Comparison of ENCODE assay signal across 10 mouse cellular contexts in the genomic region with DNA sequence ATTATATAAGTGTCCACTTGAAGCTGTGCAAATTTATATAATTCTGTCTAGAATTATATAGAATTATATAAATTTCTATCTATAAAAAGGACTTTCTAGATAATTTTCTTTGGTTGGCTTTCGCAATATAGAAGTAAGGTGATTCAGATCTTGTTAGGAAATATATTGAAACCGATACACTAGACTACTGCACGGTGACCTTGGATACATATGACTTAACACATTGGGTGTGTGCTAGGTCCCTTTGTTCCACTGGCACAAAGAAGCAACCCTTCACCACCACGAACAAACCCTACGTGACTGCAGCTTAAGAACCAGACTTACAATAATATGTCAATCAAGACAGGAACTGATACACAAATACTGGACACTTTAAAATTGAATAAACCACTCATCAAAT. TPM values are rescaled to one million over a fixed set of nuclear protein-coding genes. Genes with fewer than 3 reads are reported as not detected.
A peak's percentile ranks its signal among the peaks of the same experiment; 100 is the strongest.
DNase-seq lines count a peak whose midpoint lies in the region; ATAC-seq lines count a peak whose summit lies in the region.
"Had no signal": no experiment of that assay in that cellular context is flagged by ENCODE, and none has a peak within 500 bp of the region (broad histone marks: within the 10 kb centered on the region; RNA-seq: fewer than 3 reads in every experiment).

No protein-coding gene starts in this region.

- DNase-seq in forebrain, embryonic 10.5 days (ENCODE audit: extremely low spot score, low spot score) = no peak
- DNase-seq in liver = no peak
- DNase-seq in limb, embryonic 10.5 days (ENCODE audit: low spot score) = no peak
- DNase-seq in cerebellum, adult 9-11 months = no peak

- no peak overlapping the region for H3K9ac ChIP-seq in forebrain, embryonic 12.5 days
- H3K9ac ChIP-seq in liver, embryonic 12.5 days = no peak overlapping the region
- H3K9ac ChIP-seq in stomach, embryonic 15.5 days = no peak overlapping the region

- H3K27me3 ChIP-seq in forebrain, embryonic 10.5 days (ENCODE audit: poor library complexity, severe bottlenecking) = peaks cover 75% of the 10 kb centered on the region
- H3K27me3 ChIP-seq in forebrain, embryonic 12.5 days = peaks cover 64% of the 10 kb centered on the region
- peaks cover 64% of the 10 kb centered on the region for H3K27me3 ChIP-seq in liver, embryonic 12.5 days (replicated peaks)
- H3K27me3 ChIP-seq in limb, embryonic 10.5 days (ENCODE audit: low read depth, poor library complexity, severe bottlenecking) = peaks cover 41% of the 10 kb centered on the region
- peaks cover 3% of the 10 kb centered on the region; the same call in 1 of the 2 replicates for H3K27me3 ChIP-seq in stomach, embryonic 15.5 days (replicated peaks)

- peak overlapping the region; percentile 62; the same call in 1 of the 2 replicates for H3K4me3 ChIP-seq in forebrain, embryonic 10.5 days
- H3K4me3 ChIP-seq in forebrain, embryonic 12.5 days (replicated peaks) = no peak overlapping the region
- H3K4me3 ChIP-seq in liver, embryonic 12.5 days = no peak overlapping the region
- peak overlapping the region; percentile 63; the same call in 1 of the 2 replicates for H3K4me3 ChIP-seq in limb, embryonic 10.5 days
- no peak overlapping the region for H3K4me3 ChIP-seq in stomach, embryonic 15.5 days (replicated peaks)

- no peaks in the 10 kb centered on the region for H3K9me3 ChIP-seq in forebrain, embryonic 10.5 days
- H3K9me3 ChIP-seq in forebrain, embryonic 12.5 days = no peaks in the 10 kb centered on the region
- no peaks in the 10 kb centered on the region for H3K9me3 ChIP-seq in liver, embryonic 12.5 days (replicated peaks)
- H3K9me3 ChIP-seq in limb, embryonic 10.5 days (replicated peaks) = no peaks in the 10 kb centered on the region
- no peaks in the 10 kb centered on the region for H3K9me3 ChIP-seq in stomach, embryonic 15.5 days

- no peaks in the 10 kb centered on the region for H3K36me3 ChIP-seq in forebrain, embryonic 10.5 days (replicated peaks)
- H3K36me3 ChIP-seq in forebrain, embryonic 12.5 days (replicated peaks) = no peaks in the 10 kb centered on the region
- H3K36me3 ChIP-seq in liver, embryonic 12.5 days = no peaks in the 10 kb centered on the region
- no peaks in the 10 kb centered on the region for H3K36me3 ChIP-seq in limb, embryonic 10.5 days
- H3K36me3 ChIP-seq in stomach, embryonic 15.5 days = no peaks in the 10 kb centered on the region

- H3K4me2 ChIP-seq in forebrain, embryonic 12.5 days = no peak overlapping the region
- 0 out of 2 replicates have a peak overlapping the region, but pooled peaks have one; percentile 94 for H3K4me2 ChIP-seq in liver, embryonic 12.5 days
- peak overlapping the region; percentile 97; the same call in 1 of the 2 replicates for H3K4me2 ChIP-seq in stomach, embryonic 15.5 days

- peaks cover 18% of the 10 kb centered on the region for H3K4me1 ChIP-seq in forebrain, embryonic 10.5 days
- H3K4me1 ChIP-seq in forebrain, embryonic 12.5 days = peaks cover 15% of the 10 kb centered on the region
- peaks cover 16% of the 10 kb centered on the region for H3K4me1 ChIP-seq in liver, embryonic 12.5 days
- peaks cover 10% of the 10 kb centered on the region for H3K4me1 ChIP-seq in limb, embryonic 10.5 days
- 0 out of 2 replicates have a peak, but pooled peaks cover 6% of the 10 kb centered on the region for H3K4me1 ChIP-seq in stomach, embryonic 15.5 days

- H3K27ac ChIP-seq in forebrain, embryonic 10.5 days = no peak overlapping the region
- H3K27ac ChIP-seq in forebrain, embryonic 12.5 days = no peak overlapping the region
- H3K27ac ChIP-seq in liver, embryonic 12.5 days = no peak overlapping the region
- H3K27ac ChIP-seq in limb, embryonic 10.5 days = no peak overlapping the region
- H3K27ac ChIP-seq in stomach, embryonic 15.5 days = no peak overlapping the region

- WGBS in forebrain, embryonic 10.5 days = 58% methylated on average over 5 of the region's 5 CpGs
- WGBS in forebrain, embryonic 12.5 days = 52% methylated on average over 5 of the region's 5 CpGs
- WGBS in liver, embryonic 12.5 days (ENCODE audit: insufficient replicate concordance) = 47% methylated on average over 5 of the region's 5 CpGs
- 62% methylated on average over 5 of the region's 5 CpGs for WGBS in limb, embryonic 10.5 days
- 51% methylated on average over 5 of the region's 5 CpGs for WGBS in stomach, embryonic 15.5 days

- no peak for ATAC-seq in forebrain, embryonic 12.5 days (ENCODE audit: low FRiP score)
- no peak for ATAC-seq in liver, embryonic 12.5 days
- ATAC-seq in stomach, embryonic 15.5 days (ENCODE audit: insufficient read depth, low FRiP score, low read depth) = no peak
- ATAC-seq in frontal cortex, adult (ENCODE audit: low TSS enrichment) = no peak

RNA-seq across cellular contexts. Expression of gene Mak, which starts 0.4 kb away (rescaled TPM):
- polyA plus RNA-seq in forebrain, embryonic 10.5 days (2016; fragmentation: Nextera tagmentation; extraction: Ambion mirVana) = 1.2 and 1.4 TPM in 2 replicates
- polyA plus RNA-seq in forebrain, embryonic 12.5 days (2016; fragmentation: Nextera tagmentation; extraction: Ambion mirVana) = 0.78 and 0.91 TPM in 2 replicates
- 0.15 and 0.28 TPM in 2 replicates for polyA plus RNA-seq in liver, embryonic 12.5 days (2016; fragmentation: Nextera tagmentation; extraction: Ambion mirVana)
- polyA plus RNA-seq in limb, embryonic 10.5 days (2016; fragmentation: Nextera tagmentation; extraction: Ambion mirVana) = 0.46 and 0.69 TPM in 2 replicates
- polyA plus RNA-seq in stomach, embryonic 15.5 days (2015; fragmentation: Nextera tagmentation; extraction: Ambion mirVana) = 0.37 and 0.41 TPM in 2 replicates
- polyA plus RNA-seq: small intestine, adult 2 months had no signal

RNA-seq across cellular contexts. Expression of gene Gcm2, which starts 31.0 kb away (rescaled TPM):
- polyA plus RNA-seq in forebrain, embryonic 10.5 days (2016; fragmentation: Nextera tagmentation; extraction: Ambion mirVana) = not detected in 2 replicates
- not detected in 2 replicates for polyA plus RNA-seq in forebrain, embryonic 12.5 days (2016; fragmentation: Nextera tagmentation; extraction: Ambion mirVana)
- not detected in 2 replicates for polyA plus RNA-seq in liver, embryonic 12.5 days (2016; fragmentation: Nextera tagmentation; extraction: Ambion mirVana)
- 0.15 TPM in 1 of 2 replicates, not detected in the other for polyA plus RNA-seq in limb, embryonic 10.5 days (2016; fragmentation: Nextera tagmentation; extraction: Ambion mirVana)
- not detected in 2 replicates for polyA plus RNA-seq in stomach, embryonic 15.5 days (2015; fragmentation: Nextera tagmentation; extraction: Ambion mirVana)
- polyA plus RNA-seq: limb, embryonic 14.5 days; small intestine, adult 2 months had no signal

RNA-seq across cellular contexts. Expression of gene Sycp2l, which starts 34.2 kb away (rescaled TPM):
- polyA plus RNA-seq in forebrain, embryonic 10.5 days (2016; fragmentation: Nextera tagmentation; extraction: Ambion mirVana) = not detected in 2 replicates
- not detected in 2 replicates for polyA plus RNA-seq in forebrain, embryonic 12.5 days (2016; fragmentation: Nextera tagmentation; extraction: Ambion mirVana)
- not detected in 2 replicates for polyA plus RNA-seq in liver, embryonic 12.5 days (2016; fragmentation: Nextera tagmentation; extraction: Ambion mirVana)
- polyA plus RNA-seq in limb, embryonic 10.5 days (2016; fragmentation: Nextera tagmentation; extraction: Ambion mirVana) = not detected in 2 replicates
- 0.15 and 0.23 TPM in 2 replicates for polyA plus RNA-seq in stomach, embryonic 15.5 days (2015; fragmentation: Nextera tagmentation; extraction: Ambion mirVana)
- polyA plus RNA-seq: limb, embryonic 14.5 days; small intestine, adult 2 months had no signal

Comparison
In these comparisons a context has a peak if more than half of its experiments do, and no peak if none do; other contexts are left out.
1. H3K4me3 ChIP-seq: peak in forebrain, embryonic 10.5 days (single experiment) and limb, embryonic 10.5 days (single experiment); none in forebrain, embryonic 12.5 days (single experiment), liver, embryonic 12.5 days (single experiment) and stomach, embryonic 15.5 days (single experiment).